Mouse (Mus musculus) E14TG2a.4 (cell line): ENCODE results near the gene Erbb4.

Experiments
- CTCF ChIP-seq: conservative IDR thresholded peaks from 2 replicates; pipeline ENCODE4 v1.5.1; 2014; ENCODE audit warnings: low read length
- NANOG ChIP-seq: IDR thresholded peaks from 2 replicates; pipeline ENCODE4 v1.6.1; 2014; ENCODE audit warnings: borderline replicate concordance, low read length, mixed read lengths
- POU5F1 ChIP-seq: IDR thresholded peaks from 2 replicates; pipeline ENCODE4 v1.6.1; 2014; ENCODE audit warnings: low read length, borderline replicate concordance

DNA sequence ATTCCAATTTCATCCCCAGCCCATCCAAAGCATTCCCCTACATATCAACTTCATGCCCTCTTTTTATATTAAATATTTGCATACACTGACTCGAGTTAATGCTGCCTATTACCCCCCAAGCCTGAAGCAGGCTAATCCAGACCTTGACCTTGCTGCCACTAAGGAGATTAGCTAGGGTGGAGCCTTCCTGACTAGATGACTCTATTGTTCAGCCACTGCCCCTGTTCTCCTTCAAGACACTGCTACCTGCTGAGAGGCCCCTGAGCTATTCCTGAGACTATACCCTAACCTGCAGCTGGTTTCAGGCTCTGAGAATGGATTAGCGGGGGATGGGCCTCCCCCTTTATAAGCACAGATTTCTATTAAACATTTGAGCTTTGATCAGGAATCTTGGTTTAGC, 774.1 kb downstream of the Erbb4 start:
- TF ChIP-seq CTCF: no peak
- peak; percentile 70; the same call in 1 of the 2 replicates for TF ChIP-seq NANOG
- no peak for TF ChIP-seq POU5F1
